Mouse (Mus musculus) liver, postnatal 0 days (tissue): ENCODE measurements around the gene Slc25a35.

Experiments used
- CTCF ChIP-seq: sonication (generic); IDR thresholded peaks from 2 replicates; pipeline ENCODE4 v1.5.1; 2016; ENCODE audit warnings: antibody characterized with exemption, low read depth
- EP300 ChIP-seq: IDR thresholded peaks from 2 replicates; pipeline ENCODE4 v1.6.1; 2016; ENCODE audit warnings: antibody characterized with exemption, low read depth, mild to moderate bottlenecking

GRCm38 (mm10) chr11:68946806-68947440, 21.0 kb upstream of the Slc25a35 start:
- TF ChIP-seq CTCF (no peak), EP300 (no peak)
